Mouse (Mus musculus): ENCODE data around the gene Evl. TPM values are rescaled to one million over a fixed set of nuclear protein-coding genes. Genes with fewer than 3 reads are reported as not detected.
A peak's percentile ranks its signal among the peaks of the same experiment; 100 is the strongest.
"Not testable (repeated sequence)": the region's sequence is repeated elsewhere in the genome, so short reads cannot be mapped to it uniquely, and the experiment has no call there.

Evl gene
- polyA plus RNA-seq (2014; fragmentation: Nextera tagmentation; extraction: Ambion mirVana) = 88.1 and 91.0 TPM in 2 replicates

DNA sequence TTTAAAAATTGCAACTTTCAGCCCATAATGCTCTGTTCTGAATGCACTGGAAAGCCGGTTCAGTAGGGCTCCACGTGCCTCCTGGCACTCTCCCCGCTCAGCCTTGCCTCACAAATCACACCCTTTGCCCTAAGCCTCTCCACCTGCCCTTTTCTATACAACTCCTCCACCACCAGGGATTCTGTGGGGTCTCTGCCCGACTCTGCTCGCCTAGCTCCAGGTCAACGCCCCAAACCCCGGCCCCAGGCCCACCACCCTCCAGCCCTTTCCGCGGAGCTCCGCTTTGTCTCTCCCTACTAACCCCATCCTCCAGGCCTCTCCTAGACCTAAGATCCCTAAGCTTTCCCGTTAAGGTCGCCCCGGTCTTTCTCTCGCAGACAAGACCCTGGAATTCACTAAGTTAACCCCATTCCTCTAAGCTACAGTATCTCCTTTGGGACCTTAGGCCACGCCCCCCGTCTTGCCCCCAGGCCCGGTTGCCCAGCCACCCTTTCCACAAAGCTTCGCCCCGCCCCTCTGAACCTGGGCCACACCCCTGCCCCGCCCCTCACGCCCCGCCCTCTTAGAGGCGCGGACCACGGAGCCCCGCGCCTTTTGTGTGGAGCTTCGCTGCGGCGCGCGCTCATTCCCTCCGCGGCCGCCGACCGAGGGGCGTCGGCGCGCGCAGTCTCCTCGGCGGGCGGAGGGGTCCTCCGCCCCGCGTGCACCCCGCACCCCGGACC, at the start of gene Evl:
TSS of gene Evl (plus strand) at position 601 of the 722 bp plus-strand sequence.
- peak within 1 kb of the TSS; percentile 99 for H3K4me3 ChIP-seq (ENCODE audit: low read depth, low read length)
- H3K4me1 ChIP-seq (ENCODE audit: control insufficient read depth, insufficient read depth, low read length) = 0 out of 2 replicates have a peak, but pooled peaks cover 5% of the 10 kb centered on the region
- no peaks in the 10 kb centered on the region for H3K27me3 ChIP-seq (ENCODE audit: control insufficient read depth, insufficient read depth, low read length)
- H3K36me3 ChIP-seq (replicated peaks; ENCODE audit: control insufficient read depth, insufficient read depth, low read depth, low read length) = no peaks in the 10 kb centered on the region
- 1% methylated on average over 48 of the region's 50 CpGs for WGBS
- peak within 1 kb of the TSS; percentile 57 for H3K4me2 ChIP-seq (ENCODE audit: low read depth, low read length)
- ATAC-seq (replicated peaks; ENCODE audit: insufficient number of reproducible peaks, low FRiP score, low TSS enrichment, low read depth) = peak; percentile 81
- DNase-seq (ENCODE audit: low spot score) = peak; percentile 98
- H3K9ac ChIP-seq (replicated peaks; ENCODE audit: low read length) = peak within 1 kb of the TSS; percentile 97
- H3K9me3 ChIP-seq (replicated peaks; ENCODE audit: control insufficient read depth, low read length) = no peaks in the 10 kb centered on the region
- H3K27ac ChIP-seq (replicated peaks; ENCODE audit: low read depth, low read length) = peak within 1 kb of the TSS; percentile 87

DNA sequence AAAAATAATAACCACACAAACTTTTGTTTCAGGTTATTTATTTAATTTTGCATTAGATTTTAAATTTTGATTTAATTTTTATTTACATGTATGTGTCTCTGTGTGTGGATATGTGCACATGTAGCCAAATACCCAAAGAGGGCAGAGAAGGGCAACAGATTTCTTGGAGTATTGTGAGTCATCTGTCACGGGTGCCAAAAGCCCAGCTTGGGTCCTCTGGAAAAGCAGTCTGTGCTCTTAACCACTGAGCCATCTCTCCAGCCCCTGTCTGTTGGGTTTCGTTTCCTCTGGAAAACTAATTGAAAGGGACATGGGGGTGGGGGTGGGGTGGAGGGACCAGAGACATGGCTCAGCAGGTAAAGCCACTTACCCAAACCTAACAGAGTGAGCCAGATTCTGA, 48.7 kb upstream of the Evl start:
- H3K9ac ChIP-seq (replicated peaks; ENCODE audit: low read length) = no peak overlapping the region
- no peak overlapping the region for H3K27ac ChIP-seq (replicated peaks; ENCODE audit: low read depth, low read length)
- no peak overlapping the region for H3K4me3 ChIP-seq (ENCODE audit: low read depth, low read length)
- H3K4me2 ChIP-seq (ENCODE audit: low read depth, low read length) = no peak overlapping the region
- no peak for ATAC-seq (replicated peaks; ENCODE audit: insufficient number of reproducible peaks, low FRiP score, low TSS enrichment, low read depth)
- no peaks in the 10 kb centered on the region for H3K36me3 ChIP-seq (replicated peaks; ENCODE audit: control insufficient read depth, insufficient read depth, low read depth, low read length)
- no peak for DNase-seq (ENCODE audit: low spot score)
- 57% methylated on average over 2 of the region's 2 CpGs for WGBS
- no peaks in the 10 kb centered on the region for H3K9me3 ChIP-seq (replicated peaks; ENCODE audit: control insufficient read depth, low read length)
- no peaks in the 10 kb centered on the region for H3K27me3 ChIP-seq (ENCODE audit: control insufficient read depth, insufficient read depth, low read length)
- H3K4me1 ChIP-seq (ENCODE audit: control insufficient read depth, insufficient read depth, low read length) = no peaks in the 10 kb centered on the region

DNA sequence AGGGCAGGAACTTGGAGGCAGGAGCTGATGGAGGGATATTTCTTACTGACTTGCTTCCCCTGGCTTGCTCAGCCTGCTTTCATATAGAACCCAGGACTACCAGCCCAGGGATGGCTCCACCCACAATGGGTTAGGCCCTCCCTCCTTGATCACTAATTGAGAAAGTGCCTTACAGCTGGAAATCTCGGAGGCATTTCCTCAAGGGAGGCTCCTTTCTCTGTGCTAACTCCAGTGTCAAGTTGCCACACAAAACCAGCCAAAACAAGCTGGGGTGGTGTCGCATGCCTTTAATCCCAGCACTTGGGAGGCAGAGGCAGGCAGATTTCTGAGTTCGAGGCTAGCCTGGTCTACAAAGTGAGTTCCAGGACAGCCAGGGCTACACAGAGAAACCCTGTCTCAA, 47.5 kb upstream of the Evl start:
- H3K27me3 ChIP-seq (ENCODE audit: control insufficient read depth, insufficient read depth, low read length); H3K4me2 ChIP-seq (ENCODE audit: low read depth, low read length); H3K4me3 ChIP-seq (ENCODE audit: low read depth, low read length); ATAC-seq (replicated peaks; ENCODE audit: insufficient number of reproducible peaks, low FRiP score, low TSS enrichment, low read depth); H3K36me3 ChIP-seq (replicated peaks; ENCODE audit: control insufficient read depth, insufficient read depth, low read depth, low read length); H3K9me3 ChIP-seq (replicated peaks; ENCODE audit: control insufficient read depth, low read length); H3K9ac ChIP-seq (replicated peaks; ENCODE audit: low read length); DNase-seq (ENCODE audit: low spot score); H3K27ac ChIP-seq (replicated peaks; ENCODE audit: low read depth, low read length); H3K4me1 ChIP-seq (ENCODE audit: control insufficient read depth, insufficient read depth, low read length): not testable (repeated sequence)
- WGBS = 69% methylated on average over 3 of the region's 3 CpGs

DNA sequence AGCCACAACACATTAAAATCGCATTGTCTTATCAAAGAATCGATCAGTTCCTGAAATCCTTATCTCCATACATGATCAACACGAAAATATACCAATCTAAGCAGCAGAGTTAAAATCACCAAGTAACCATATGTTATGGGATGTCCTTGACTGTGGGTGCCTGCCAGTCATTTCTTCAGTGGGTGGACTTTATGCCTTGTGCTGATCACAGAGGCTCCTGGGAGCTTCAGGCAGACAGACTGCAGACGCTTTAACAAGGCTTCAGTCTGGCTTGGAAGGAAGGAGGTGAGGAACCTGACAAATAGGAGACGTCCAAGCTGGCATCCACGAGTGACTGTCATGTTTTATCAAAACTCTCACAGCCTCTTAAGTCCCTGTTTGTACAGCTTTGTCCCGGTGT, 43.9 kb upstream of the Evl start:
- H3K36me3 ChIP-seq (replicated peaks; ENCODE audit: control insufficient read depth, insufficient read depth, low read depth, low read length) = no peaks in the 10 kb centered on the region; the same call in 1 of the 2 replicates
- no peaks in the 10 kb centered on the region for H3K9me3 ChIP-seq (replicated peaks; ENCODE audit: control insufficient read depth, low read length)
- no peak overlapping the region for H3K27ac ChIP-seq (replicated peaks; ENCODE audit: low read depth, low read length)
- no peak overlapping the region for H3K4me3 ChIP-seq (ENCODE audit: low read depth, low read length)
- 69% methylated on average over 7 of the region's 7 CpGs for WGBS
- H3K4me2 ChIP-seq (ENCODE audit: low read depth, low read length) = no peak overlapping the region
- no peaks in the 10 kb centered on the region for H3K27me3 ChIP-seq (ENCODE audit: control insufficient read depth, insufficient read depth, low read length)
- no peak for DNase-seq (ENCODE audit: low spot score)
- H3K9ac ChIP-seq (replicated peaks; ENCODE audit: low read length) = no peak overlapping the region
- H3K4me1 ChIP-seq (ENCODE audit: control insufficient read depth, insufficient read depth, low read length) = no peaks in the 10 kb centered on the region
- no peak for ATAC-seq (replicated peaks; ENCODE audit: insufficient number of reproducible peaks, low FRiP score, low TSS enrichment, low read depth)

DNA sequence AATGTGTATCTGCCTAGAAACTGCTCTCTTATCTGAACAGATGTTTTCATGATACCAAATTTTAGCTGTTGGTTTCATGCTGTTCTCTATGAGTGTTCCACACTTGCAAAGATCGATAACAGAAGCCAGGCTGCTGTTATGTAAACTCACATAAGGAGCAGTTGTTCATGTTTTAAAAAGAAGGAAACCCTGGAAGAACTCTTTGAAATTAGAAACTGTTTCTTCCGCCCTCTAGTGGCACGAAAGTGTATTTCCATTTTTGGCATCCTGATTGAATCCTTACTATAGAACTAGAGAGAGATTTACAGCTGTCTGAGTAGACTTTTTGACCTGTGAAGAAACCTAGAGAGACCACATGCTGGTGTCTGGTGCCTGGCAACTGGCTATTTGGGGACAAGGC, 43.5 kb upstream of the Evl start:
- Histone ChIP-seq H3K27me3 (ENCODE audit: control insufficient read depth, insufficient read depth, low read length) (no peaks in the 10 kb centered on the region), H3K9ac (replicated peaks; ENCODE audit: low read length) (no peak overlapping the region), H3K4me2 (ENCODE audit: low read depth, low read length) (no peak overlapping the region), H3K9me3 (replicated peaks; ENCODE audit: control insufficient read depth, low read length) (no peaks in the 10 kb centered on the region), H3K36me3 (replicated peaks; ENCODE audit: control insufficient read depth, insufficient read depth, low read depth, low read length) (no peaks in the 10 kb centered on the region; the same call in 1 of the 2 replicates), H3K4me1 (ENCODE audit: control insufficient read depth, insufficient read depth, low read length) (no peaks in the 10 kb centered on the region), H3K27ac (replicated peaks; ENCODE audit: low read depth, low read length) (no peak overlapping the region), H3K4me3 (ENCODE audit: low read depth, low read length) (no peak overlapping the region)
- 10% methylated on average over 3 of the region's 3 CpGs for WGBS
- DNase-seq (ENCODE audit: low spot score) (peak; percentile 82), ATAC-seq (replicated peaks; ENCODE audit: insufficient number of reproducible peaks, low FRiP score, low TSS enrichment, low read depth) (no peak)

DNA sequence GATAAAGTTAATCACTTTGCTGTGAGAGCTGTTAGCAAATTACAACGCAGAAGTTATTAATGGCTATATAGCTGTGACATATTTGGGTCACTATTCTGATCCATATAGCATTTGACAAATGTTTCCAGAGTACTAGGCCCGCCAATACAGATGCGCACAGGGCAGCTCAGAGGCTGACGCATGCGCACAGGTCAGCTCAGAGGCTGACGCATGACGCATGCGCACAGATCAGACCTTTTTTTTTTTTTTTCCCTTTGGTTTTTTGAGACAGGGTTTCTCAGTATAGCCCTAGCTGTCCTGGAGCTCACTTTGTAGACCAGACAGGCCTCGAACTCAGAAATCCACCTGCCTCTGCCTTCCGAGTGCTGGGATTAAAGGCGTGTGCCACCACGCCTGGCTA, 39.1 kb upstream of the Evl start:
- no peaks in the 10 kb centered on the region for H3K4me1 ChIP-seq (ENCODE audit: control insufficient read depth, insufficient read depth, low read length)
- H3K4me2 ChIP-seq (ENCODE audit: low read depth, low read length) = no peak overlapping the region
- no peak for ATAC-seq (replicated peaks; ENCODE audit: insufficient number of reproducible peaks, low FRiP score, low TSS enrichment, low read depth)
- no peaks in the 10 kb centered on the region for H3K27me3 ChIP-seq (ENCODE audit: control insufficient read depth, insufficient read depth, low read length)
- H3K36me3 ChIP-seq (replicated peaks; ENCODE audit: control insufficient read depth, insufficient read depth, low read depth, low read length) = no peaks in the 10 kb centered on the region; the same call in 1 of the 2 replicates
- DNase-seq (ENCODE audit: low spot score) = no peak
- no peak overlapping the region for H3K27ac ChIP-seq (replicated peaks; ENCODE audit: low read depth, low read length)
- no peak overlapping the region for H3K4me3 ChIP-seq (ENCODE audit: low read depth, low read length)
- WGBS = 91% methylated on average over 12 of the region's 12 CpGs
- no peak overlapping the region for H3K9ac ChIP-seq (replicated peaks; ENCODE audit: low read length)
- H3K9me3 ChIP-seq (replicated peaks; ENCODE audit: control insufficient read depth, low read length) = no peaks in the 10 kb centered on the region

DNA sequence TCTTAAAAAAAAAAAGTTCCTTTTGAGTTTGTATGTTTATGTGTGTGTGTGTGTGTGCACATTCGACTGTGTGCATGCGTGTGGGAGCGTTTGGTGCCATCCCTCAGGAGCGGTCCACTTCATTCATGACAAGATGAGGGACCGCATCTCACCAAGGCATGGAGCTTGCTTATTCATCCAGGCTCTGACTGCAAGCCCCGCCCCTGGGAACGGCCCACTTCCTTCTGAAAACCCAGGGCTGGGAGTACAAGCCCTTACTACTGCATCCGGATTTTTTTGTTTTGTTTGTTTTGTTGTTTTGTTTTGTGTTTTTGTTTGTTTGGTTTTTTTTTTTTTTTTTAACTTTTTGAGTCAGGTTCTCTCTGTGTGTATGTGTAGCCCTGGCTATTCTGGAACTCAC, 35.1 kb upstream of the Evl start:
- Histone ChIP-seq H3K9me3 (replicated peaks; ENCODE audit: control insufficient read depth, low read length) (no peaks in the 10 kb centered on the region), H3K9ac (replicated peaks; ENCODE audit: low read length) (no peak overlapping the region), H3K27ac (replicated peaks; ENCODE audit: low read depth, low read length) (no peak overlapping the region), H3K4me2 (ENCODE audit: low read depth, low read length) (no peak overlapping the region), H3K4me3 (ENCODE audit: low read depth, low read length) (no peak overlapping the region), H3K36me3 (replicated peaks; ENCODE audit: control insufficient read depth, insufficient read depth, low read depth, low read length) (peaks cover 3% of the 10 kb centered on the region), H3K4me1 (ENCODE audit: control insufficient read depth, insufficient read depth, low read length) (no peaks in the 10 kb centered on the region), H3K27me3 (ENCODE audit: control insufficient read depth, insufficient read depth, low read length) (no peaks in the 10 kb centered on the region)
- WGBS = 64% methylated on average over 8 of the region's 8 CpGs
- ATAC-seq (replicated peaks; ENCODE audit: insufficient number of reproducible peaks, low FRiP score, low TSS enrichment, low read depth) = no peak
- DNase-seq (ENCODE audit: low spot score) = no peak

DNA sequence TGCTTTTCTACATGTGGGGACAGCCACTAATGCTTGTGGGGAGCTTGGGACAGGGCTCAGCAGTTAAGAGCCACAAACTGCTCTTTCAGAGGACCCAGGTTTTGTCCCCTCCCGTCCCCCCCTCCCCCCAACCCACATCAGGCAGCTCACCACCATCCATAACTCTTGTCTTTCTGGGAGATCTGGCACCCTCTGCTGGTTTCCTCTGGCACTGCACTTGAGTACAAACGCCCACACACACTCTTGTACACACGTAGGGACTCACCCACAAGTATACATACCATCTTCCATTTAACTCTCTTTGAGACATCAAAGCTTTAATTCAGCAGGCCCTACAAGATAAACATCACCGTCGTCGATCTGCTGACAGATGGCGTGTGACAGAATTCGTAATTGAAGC, 25.3 kb upstream of the Evl start:
- no peaks in the 10 kb centered on the region; the same call in none of the 2 replicates for H3K36me3 ChIP-seq (replicated peaks; ENCODE audit: control insufficient read depth, insufficient read depth, low read depth, low read length)
- 47% methylated on average over 8 of the region's 8 CpGs for WGBS
- H3K9me3 ChIP-seq (replicated peaks; ENCODE audit: control insufficient read depth, low read length) = no peaks in the 10 kb centered on the region

More for the DNA sequence above, 25.3 kb upstream of the Evl start:
- Histone ChIP-seq H3K4me1 (ENCODE audit: control insufficient read depth, insufficient read depth, low read length) (no peaks in the 10 kb centered on the region), H3K27ac (replicated peaks; ENCODE audit: low read depth, low read length) (no peak overlapping the region), H3K9ac (replicated peaks; ENCODE audit: low read length) (no peak overlapping the region), H3K27me3 (ENCODE audit: control insufficient read depth, insufficient read depth, low read length) (no peaks in the 10 kb centered on the region), H3K4me3 (ENCODE audit: low read depth, low read length) (no peak overlapping the region), H3K4me2 (ENCODE audit: low read depth, low read length) (no peak overlapping the region)
- peak; percentile 76 for DNase-seq (ENCODE audit: low spot score)
- ATAC-seq (replicated peaks; ENCODE audit: insufficient number of reproducible peaks, low FRiP score, low TSS enrichment, low read depth) = no peak; the same call in 1 of the 2 replicates

Data from embryonic facial prominence, embryonic 11.5 days (tissue).